Mouse (Mus musculus) liver, embryonic 14.5 days (tissue): ENCODE measurements around the gene Gjd3.

Experiments
- CTCF ChIP-seq: IDR thresholded peaks from 2 replicates; pipeline ENCODE4 v1.5.1; 2016; ENCODE audit warnings: antibody characterized with exemption, low read depth, control low read depth
- EP300 ChIP-seq: IDR thresholded peaks from 2 replicates; pipeline ENCODE4 v1.6.1; 2016; ENCODE audit warnings: antibody characterized with exemption, low read depth

- no peak for TF ChIP-seq EP300
- no peak for TF ChIP-seq CTCF
Observed at GRCm38 (mm10) chr11:98950484-98950883, 32.3 kb downstream of the Gjd3 start.
